ENCODE assay signal across 22 mouse cellular contexts in genomic region chr6:28554470-28554869, GRCm38 (mm10).
DNase-seq lines count a peak whose midpoint lies in the region; ATAC-seq and TF ChIP-seq lines count a peak whose summit lies in the region.
"Had no signal": no experiment of that assay in that cellular context is flagged by ENCODE, and none has a peak within 500 bp of the region (broad histone marks: within the 10 kb centered on the region; RNA-seq: fewer than 3 reads in every experiment).

No protein-coding gene starts in this region.

- no peak for DNase-seq in frontal cortex, postnatal 10 days (ENCODE audit: low spot score in 2 of 2)
- DNase-seq in hindbrain, embryonic 10.5 days (ENCODE audit: low spot score) = no peak
- peak in 1 of 2 experiments; percentile 29 for DNase-seq in left cerebral cortex, adult 2 months (ENCODE audit: extremely low spot score in 1 of 2, low spot score in 2 of 2)
- DNase-seq in left cerebral cortex, postnatal 10 days (ENCODE audit: extremely low spot score in 1 of 2, low spot score in 2 of 2) = no peak
- no peak for DNase-seq in gastrocnemius, adult 2 months
- DNase-seq: adrenal gland, postnatal 14 days; B cell, adult 2 months; cerebellum, adult 18-20 months; cerebellum, adult 9-11 months; cerebellum, postnatal 36 days; gastrocnemius, postnatal 36 days; heart, adult 11 months had no signal

- no peaks in the 10 kb centered on the region for H3K9me3 ChIP-seq in hindbrain, embryonic 10.5 days
- H3K9me3 ChIP-seq in hindbrain, embryonic 12.5 days (replicated peaks) = no peaks in the 10 kb centered on the region
- H3K9me3 ChIP-seq: embryonic facial prominence, embryonic 10.5 days; forebrain, embryonic 10.5 days; hindbrain, embryonic 13.5 days had no signal

- no peak overlapping the region for H3K4me2 ChIP-seq in hindbrain, embryonic 12.5 days (replicated peaks)
- H3K4me2 ChIP-seq: hindbrain, embryonic 13.5 days had no signal

- peaks cover 3% of the 10 kb centered on the region for H3K36me3 ChIP-seq in hindbrain, embryonic 10.5 days
- H3K36me3 ChIP-seq in hindbrain, embryonic 12.5 days = no peaks in the 10 kb centered on the region
- H3K36me3 ChIP-seq: hindbrain, embryonic 13.5 days had no signal

- no peaks in the 10 kb centered on the region for H3K27me3 ChIP-seq in hindbrain, embryonic 10.5 days (ENCODE audit: insufficient read depth, poor library complexity, severe bottlenecking)
- no peaks in the 10 kb centered on the region for H3K27me3 ChIP-seq in hindbrain, embryonic 12.5 days
- H3K27me3 ChIP-seq: hindbrain, embryonic 13.5 days; Patski had no signal

- intact Hi-C loops in left cerebral cortex, adult 2 months (cut with DNase I) = no loop called here
- intact Hi-C loops in left cerebral cortex, postnatal 10 days (cut with DNase I) = loop anchor here (5.0 kb wide), 1 partner anchor 198 kb away; no protein-coding TSS in a partner anchor
- intact Hi-C loops in gastrocnemius, adult 2 months (cut with DNase I) = no loop called here

- peak overlapping the region; percentile 70 for H3K27ac ChIP-seq in hindbrain, embryonic 10.5 days
- no peak overlapping the region for H3K27ac ChIP-seq in hindbrain, embryonic 12.5 days
- H3K27ac ChIP-seq in left cerebral cortex, adult 2 months = peak overlapping the region; percentile 86
- peak overlapping the region; percentile 32; the same call in 1 of the 2 replicates for H3K27ac ChIP-seq in cortical plate, adult 2 months (ENCODE audit: insufficient read depth, low read length)
- no peak overlapping the region for H3K27ac ChIP-seq in gastrocnemius, adult 2 months
- H3K27ac ChIP-seq: embryonic facial prominence, embryonic 10.5 days; forebrain, embryonic 10.5 days; hindbrain, embryonic 13.5 days; hindbrain, postnatal 0 days had no signal

- peak; percentile 43 for ATAC-seq in frontal cortex, adult (ENCODE audit: low TSS enrichment)
- no peak for ATAC-seq in hindbrain, embryonic 12.5 days (ENCODE audit: low FRiP score)
- ATAC-seq: activated CD4-positive, CD25-positive, alpha-beta regulatory T cell, adult 4 months; forebrain, embryonic 14.5 days; hindbrain, postnatal 0 days; Patski had no signal

- no peak for TF ChIP-seq POLR2A in cortical plate, adult 2 months (IDR thresholded peaks at IDR 0.05; ENCODE audit: extremely low read depth, insufficient read depth, low read length)

- TF ChIP-seq CTCF in left cerebral cortex, adult 2 months (IDR thresholded peaks at IDR 0.05) = no peak
- no peak for TF ChIP-seq CTCF in cortical plate, adult 2 months (IDR thresholded peaks at IDR 0.05; ENCODE audit: extremely low read depth, insufficient read depth, low read length)
- no peak for TF ChIP-seq CTCF in gastrocnemius, adult 2 months (IDR thresholded peaks at IDR 0.05)

- WGBS in hindbrain, embryonic 10.5 days = 85% methylated on average over 1 of the region's 1 CpGs
- WGBS in hindbrain, embryonic 12.5 days = 100% methylated on average over 1 of the region's 1 CpGs

- H3K4me1 ChIP-seq in hindbrain, embryonic 10.5 days (replicated peaks) = peaks cover 60% of the 10 kb centered on the region
- H3K4me1 ChIP-seq in hindbrain, embryonic 12.5 days = peaks cover 12% of the 10 kb centered on the region
- H3K4me1 ChIP-seq in cortical plate, adult 2 months (ENCODE audit: control insufficient read depth, insufficient read depth, low read length) = peaks cover 7% of the 10 kb centered on the region

- H3K4me3 ChIP-seq in hindbrain, embryonic 10.5 days = no peak overlapping the region
- no peak overlapping the region for H3K4me3 ChIP-seq in hindbrain, embryonic 12.5 days
- no peak overlapping the region for H3K4me3 ChIP-seq in left cerebral cortex, adult 2 months
- H3K4me3 ChIP-seq in cortical plate, adult 2 months (ENCODE audit: insufficient read depth, low read length) = no peak overlapping the region
- H3K4me3 ChIP-seq in gastrocnemius, adult 2 months = no peak overlapping the region
- H3K4me3 ChIP-seq: embryonic facial prominence, embryonic 10.5 days; forebrain, embryonic 10.5 days; hindbrain, embryonic 13.5 days had no signal

- no peak overlapping the region for H3K9ac ChIP-seq in hindbrain, embryonic 12.5 days
- H3K9ac ChIP-seq: hindbrain, embryonic 13.5 days had no signal

Comparison
In these comparisons a context has a peak if more than half of its experiments do, and no peak if none do; other contexts are left out.
1. H3K27ac ChIP-seq: peak in hindbrain, embryonic 10.5 days (single experiment), left cerebral cortex, adult 2 months (single experiment) and cortical plate, adult 2 months (single experiment); none in hindbrain, embryonic 12.5 days (single experiment) and gastrocnemius, adult 2 months (single experiment).